Mouse (Mus musculus): ENCODE data around the gene Rasl11b.

GRCm38 (mm10) chr5:74149975-74150374 lies 45.1 kb upstream of the Rasl11b start:
- TF ChIP-seq CTCF (IDR thresholded peaks at IDR 0.05; ENCODE audit: low read depth) (no peak), EP300 (IDR thresholded peaks at IDR 0.05; ENCODE audit: low read depth) (no peak)

Data from liver, embryonic 14.5 days (tissue).